Mouse (Mus musculus) layer of hippocampus, postnatal 36 days (tissue): ENCODE measurements around the gene Tbpl2. TPM values are rescaled to one million over a fixed set of nuclear protein-coding genes. Genes with fewer than 3 reads are reported as not detected.

Source experiments
- DNase-seq, 2 experiments: peaks; one replicate each; pipeline ENCODE4 v3.0.0; 2022
- total RNA-seq, 2 experiments: library from RNA; stranded (reverse); gene quantifications; 2 replicates each; pipeline ENCODE4 v1.2.3; 2021

The Tbpl2 gene
- total RNA-seq, result not detected

DNA sequence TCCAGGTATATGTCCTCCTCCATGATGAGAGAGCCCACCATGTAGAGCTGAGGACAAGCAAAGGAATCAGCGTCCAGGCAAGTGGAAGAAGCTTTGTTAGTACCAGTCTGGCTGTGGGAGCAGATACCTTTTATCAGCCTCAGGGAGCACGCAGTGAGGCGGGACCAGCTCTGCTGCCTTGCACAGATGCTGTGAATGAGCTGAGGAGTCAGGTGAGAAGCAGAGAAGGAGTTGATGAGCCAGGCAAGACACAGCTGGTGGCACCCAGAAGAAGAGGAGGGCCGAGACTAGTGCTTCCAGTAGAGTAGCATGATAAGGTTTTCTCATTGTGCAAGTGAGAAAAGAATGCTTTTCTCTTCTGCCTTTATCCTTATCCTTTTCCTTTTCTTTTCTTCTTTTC is at the start of gene Tbpl2:
Tbpl2 (minus strand) TSS at position 101 of the 400 bp plus-strand sequence.
- DNase-seq, result no peak

DNA sequence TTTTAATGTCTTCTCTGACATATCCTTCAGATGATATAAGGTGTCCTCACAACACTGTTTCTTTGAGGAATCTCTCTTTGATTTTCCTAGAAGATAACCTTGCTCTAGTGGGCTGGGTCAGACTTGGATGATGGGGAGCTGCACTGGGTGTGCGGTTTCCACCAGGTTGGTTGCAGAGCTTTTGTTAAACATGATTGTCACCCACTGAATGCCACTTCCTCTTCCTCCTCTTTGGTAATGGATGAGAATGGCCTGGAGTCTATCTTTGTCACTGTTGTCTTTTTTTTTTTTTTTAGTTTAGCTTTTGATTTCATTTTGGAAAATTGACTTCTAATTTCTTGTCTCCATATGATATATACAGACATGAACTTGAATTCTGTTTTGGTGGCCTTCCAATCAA is 38.0 kb upstream of the Tbpl2 start:
- no peak for DNase-seq

DNA sequence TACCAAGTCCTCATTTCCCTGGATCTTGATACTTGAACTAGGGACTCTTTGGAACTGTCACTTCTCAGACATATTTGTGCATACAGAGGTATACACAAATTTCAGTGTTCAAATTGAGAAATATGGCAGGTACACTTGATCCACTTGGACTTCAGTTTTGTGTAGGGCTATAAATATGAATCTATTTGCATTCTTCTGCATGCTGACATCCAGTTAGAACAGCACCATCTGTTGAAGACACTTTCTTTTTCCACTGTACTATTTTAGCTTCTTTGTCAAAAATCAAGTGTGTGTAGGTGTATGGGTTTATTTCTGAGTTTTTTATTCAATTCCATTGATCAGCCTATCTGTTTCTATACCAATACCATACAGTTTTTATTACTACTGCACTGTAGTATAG is 12.7 kb upstream of the Tbpl2 start:
- no peak for DNase-seq

DNA sequence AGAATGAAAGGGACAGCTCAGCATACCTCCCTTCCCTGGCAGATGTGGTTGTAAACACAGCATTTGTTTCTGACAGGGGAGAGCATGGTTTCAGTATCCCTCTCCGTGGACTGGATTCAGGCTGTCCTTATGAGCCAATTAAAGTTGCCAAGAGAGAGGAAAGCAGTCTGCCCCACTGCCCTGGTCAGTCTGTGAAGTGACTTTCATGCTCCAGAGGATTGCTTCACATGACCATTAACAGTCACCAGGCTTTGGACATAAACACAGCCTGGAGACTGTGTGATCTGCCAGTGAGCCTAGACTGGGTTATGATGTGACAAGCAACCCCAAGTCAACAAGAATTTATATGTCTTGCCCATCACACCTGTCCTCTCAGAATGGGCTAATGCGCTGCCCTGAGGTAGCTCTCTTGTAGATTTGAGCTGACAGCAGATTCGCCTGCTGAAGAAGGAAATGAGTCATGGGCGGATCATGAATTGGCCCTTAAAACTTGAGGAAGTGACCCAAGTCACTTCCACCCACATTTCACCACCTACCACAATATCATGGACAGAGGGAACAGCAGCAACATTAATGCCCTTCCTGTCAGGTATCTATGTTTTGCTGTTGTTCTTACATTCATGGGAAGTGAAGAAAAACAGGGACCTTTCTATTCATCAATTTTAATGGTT is 7.4 kb upstream of the Tbpl2 start:
- no peak for DNase-seq

DNA sequence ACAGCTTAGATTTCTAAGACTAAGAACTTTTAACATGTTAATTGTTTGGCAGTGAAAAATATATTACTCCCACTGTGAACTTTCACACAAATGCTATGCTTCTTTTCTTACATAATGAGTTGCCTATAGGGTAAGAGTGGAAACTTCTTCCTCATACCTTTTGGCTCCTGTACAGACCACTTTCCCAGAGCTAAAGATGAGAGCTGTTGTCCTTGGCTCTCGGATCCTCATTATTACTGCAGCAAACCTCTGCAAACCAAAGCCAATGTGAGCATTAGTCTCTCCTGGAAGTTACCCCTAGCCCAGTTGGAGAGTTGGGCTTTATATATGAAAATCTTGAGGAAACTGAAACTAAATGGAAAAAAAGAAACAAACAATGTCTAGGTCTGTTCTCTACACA is 5.5 kb downstream of the Tbpl2 start:
- DNase-seq, result no peak

DNA sequence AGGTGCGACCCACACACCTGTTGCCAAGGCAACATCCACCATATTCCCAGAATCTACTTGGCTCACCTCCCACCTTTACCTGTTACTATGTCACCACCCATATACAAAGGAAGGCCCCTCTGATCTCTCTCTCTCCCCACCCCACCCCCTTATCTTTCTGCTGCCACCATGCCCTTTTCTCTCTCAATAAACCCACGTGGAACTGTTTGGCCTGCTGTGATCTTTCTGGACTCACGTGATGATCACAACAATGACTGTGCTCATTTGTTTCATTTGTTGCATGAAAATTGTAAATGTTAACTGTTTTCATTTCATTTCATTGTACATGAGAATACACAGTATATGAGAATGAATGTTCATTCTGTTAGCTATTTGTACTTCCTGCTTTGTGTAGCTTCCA is 45.9 kb downstream of the Tbpl2 start:
- DNase-seq, result no peak

DNA sequence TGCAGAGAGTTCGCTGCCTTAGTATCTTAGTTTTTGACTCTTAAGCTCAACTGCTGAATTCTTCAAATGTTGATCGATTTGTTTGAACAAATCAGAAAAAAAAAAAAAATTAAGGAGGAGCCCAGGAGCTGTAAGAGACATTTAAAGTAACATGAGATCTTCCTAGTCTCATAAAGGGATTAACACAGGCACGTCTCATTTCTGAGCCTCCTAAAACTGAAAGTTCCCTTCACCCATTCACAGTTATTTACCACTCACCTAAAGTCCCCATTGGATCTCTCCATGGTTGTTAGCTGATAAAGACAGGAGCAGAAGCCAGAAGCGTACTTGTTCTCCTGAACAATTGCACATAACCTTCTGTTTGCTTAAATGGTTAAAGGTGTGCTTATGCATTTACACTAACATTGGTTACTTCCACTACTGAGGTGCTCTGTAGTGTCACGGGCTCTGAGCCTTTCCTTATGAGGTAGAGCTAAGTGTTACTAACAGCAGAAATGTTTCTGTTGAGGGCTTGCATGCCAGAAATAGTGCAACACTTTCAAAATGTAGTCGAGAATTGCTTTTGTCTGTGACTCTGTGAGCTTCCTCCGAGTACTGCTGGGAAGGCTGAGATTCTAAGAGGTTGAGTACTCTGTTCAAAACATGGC is 46.9 kb downstream of the Tbpl2 start, which contains the start of gene Hnmt:
Hnmt (minus strand) TSS at position 51 of the 647 bp plus-strand sequence.
- no peak for DNase-seq

DNA sequence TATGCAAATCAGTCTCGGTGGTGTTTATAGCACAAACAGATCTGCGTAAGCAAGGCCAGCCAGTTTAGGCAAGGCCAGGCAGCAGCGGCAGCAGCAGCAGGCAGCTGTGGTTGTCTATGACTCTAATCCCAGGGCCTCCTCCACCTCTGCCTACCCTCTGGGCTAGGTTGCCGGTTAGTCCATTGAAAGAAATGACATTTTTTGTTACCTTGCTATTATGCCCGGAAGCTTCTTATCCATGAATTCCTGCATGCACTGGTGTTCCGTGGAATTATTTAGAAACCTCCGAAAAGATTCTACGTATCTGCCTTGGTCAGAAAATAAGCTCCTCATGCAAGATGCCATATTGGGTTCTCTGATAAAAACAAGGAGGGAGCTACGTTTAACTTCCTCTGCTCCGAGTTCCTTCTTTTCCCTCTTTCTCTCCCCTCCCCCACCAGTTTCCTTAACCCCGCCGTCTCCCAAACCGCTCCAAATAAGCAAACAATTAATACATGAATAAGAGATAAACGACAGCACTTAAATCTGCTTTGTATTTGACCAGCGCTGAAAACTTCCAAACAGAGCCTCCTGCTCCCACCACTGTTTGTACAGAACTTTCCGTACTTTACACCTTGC is 47.8 kb downstream of the Tbpl2 start:
- peak; percentile 52 to 64 for DNase-seq

DNA sequence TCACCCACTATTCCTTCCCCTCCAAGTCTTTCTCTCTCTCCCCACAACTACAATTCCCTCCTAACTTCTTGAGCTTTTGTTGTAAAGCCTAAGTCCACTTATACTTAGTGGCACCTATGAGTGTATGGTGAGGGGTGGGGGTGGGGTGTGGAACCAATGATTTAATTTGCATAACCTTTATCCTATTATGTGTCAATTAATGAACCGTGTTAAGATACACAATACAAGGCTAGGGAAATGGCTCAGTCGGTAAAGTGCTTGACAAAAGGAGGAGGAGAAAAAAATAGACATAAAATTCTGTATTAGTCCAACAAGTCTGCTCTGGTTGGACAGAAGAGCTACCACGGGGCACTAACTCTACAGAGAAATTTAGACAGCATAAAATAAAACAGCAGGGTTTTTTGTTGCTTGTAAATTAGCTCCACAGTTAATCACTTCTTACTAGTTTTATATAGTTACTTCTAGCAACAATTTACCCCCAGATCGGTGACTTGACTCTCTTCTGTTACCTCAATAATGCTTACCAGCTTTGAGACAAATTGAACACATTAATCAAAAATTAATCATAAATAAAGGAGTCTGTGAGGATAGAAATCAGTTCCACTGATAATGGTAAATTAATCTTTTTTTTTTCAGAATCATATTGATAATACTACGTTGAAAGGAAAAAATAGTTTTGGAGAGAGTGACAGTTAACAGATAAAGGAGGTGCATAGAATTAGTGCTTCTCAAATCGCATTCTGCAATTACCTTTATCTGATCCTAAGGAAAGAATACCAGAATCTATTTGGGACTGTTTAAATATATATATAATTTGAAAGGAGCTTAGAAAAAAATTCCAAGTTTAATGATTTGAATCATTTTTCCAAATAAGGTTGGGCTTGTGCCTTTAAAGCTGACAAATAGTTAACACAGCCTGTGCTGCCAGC is 48.6 kb downstream of the Tbpl2 start:
- DNase-seq, result no peak

DNA sequence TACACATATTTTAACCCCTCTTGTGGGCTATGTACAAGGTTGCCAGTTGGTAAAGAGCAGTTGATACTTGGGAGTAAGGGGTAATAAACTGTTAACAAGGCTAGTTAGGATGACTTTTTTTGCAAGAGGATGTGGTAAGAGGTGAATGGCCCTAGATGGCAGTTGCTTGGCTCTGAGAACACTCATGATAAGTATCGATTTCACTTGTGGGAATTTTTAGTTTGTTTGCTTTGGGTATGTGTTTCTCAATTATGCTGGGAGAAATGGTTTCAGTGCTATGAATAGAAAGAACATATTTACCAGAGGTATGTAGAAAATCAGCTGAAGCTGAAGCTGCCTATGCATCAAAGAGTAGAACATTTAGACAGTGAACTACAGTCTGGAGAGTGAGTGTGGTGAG is 53.5 kb downstream of the Tbpl2 start:
- no peak for DNase-seq

DNA sequence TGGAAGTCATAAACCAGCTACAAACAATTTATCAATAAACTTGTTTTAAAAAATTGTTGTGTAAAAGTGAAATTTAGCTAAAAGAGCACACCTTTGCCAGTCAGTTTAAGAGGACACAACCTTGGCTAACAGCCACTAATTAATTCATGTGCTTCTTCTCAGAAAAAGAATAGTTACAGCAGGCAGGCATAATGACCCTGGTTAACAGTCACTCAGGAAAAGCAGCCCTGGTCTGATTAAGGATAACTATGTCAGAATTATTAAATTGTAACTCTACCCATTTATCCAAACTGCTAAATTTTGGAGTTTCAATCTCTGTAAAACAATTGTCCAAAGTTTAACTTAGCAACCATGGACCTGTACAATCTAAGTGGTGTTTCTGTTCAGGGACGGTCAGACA is 55.9 kb downstream of the Tbpl2 start:
- DNase-seq, result no peak

Other genes starting within 250 kb of the Tbpl2 start
- 10 to 100 TPM; 26.3 to 28.3 TPM for gene Hnmt, start 47.2 kb downstream of the Tbpl2 start, total RNA-seq
- gene Il1f8, start 56.6 kb upstream of the Tbpl2 start, total RNA-seq, result not detected
- gene Il1f9, start 89.9 kb upstream of the Tbpl2 start, total RNA-seq, result not detected
- not detected for gene Il1f6, start 118.8 kb upstream of the Tbpl2 start, total RNA-seq
- not detected for gene Il1f5, start 180.4 kb upstream of the Tbpl2 start, total RNA-seq
- gene Il1f10, start 194.6 kb upstream of the Tbpl2 start, total RNA-seq, result not detected
- gene Il1rn, start 240.3 kb upstream of the Tbpl2 start, total RNA-seq, result not detected